Mouse (Mus musculus): ENCODE results near the gene Saysd1.

GRCm38 (mm10) chr14:20172509-20172908 lies 34.2 kb upstream of the Saysd1 start:
- TF ChIP-seq POLR2A (IDR thresholded peaks at IDR 0.05; ENCODE audit: insufficient read depth, low read depth, low read length): no peak
- TF ChIP-seq CTCF (IDR thresholded peaks at IDR 0.05): no peak
